Mouse (Mus musculus) layer of hippocampus, postnatal 25 days (tissue): Measurements from ENCODE around the gene Robo1. TPM values are rescaled to one million over a fixed set of nuclear protein-coding genes. Genes with fewer than 3 reads are reported as not detected.

Experiments
- DNase-seq, 2 experiments: peaks; one replicate each; pipeline ENCODE4 v3.0.0; 2022; ENCODE audit warnings: mixed read lengths in 2 of 2, low spot score in 1 of 2; ENCODE audit errors: extremely low spot score in 1 of 2
- total RNA-seq, 2 experiments: library from RNA; stranded (reverse); gene quantifications; 2 replicates each; pipeline ENCODE4 v1.2.3; 2021

Gene Robo1
- total RNA-seq, 2 experiments from 2014 or later, result 57.9 to 75.6 TPM

GRCm38 (mm10) chr16:72800121-72800749 lies 492.1 kb downstream of the Robo1 start:
- DNase-seq, result peak in 1 of 2 experiments; percentile 19

GRCm38 (mm10) chr16:72800788-72801187 lies 492.7 kb downstream of the Robo1 start:
- DNase-seq, result no peak

GRCm38 (mm10) chr16:72808351-72808750 lies 500.2 kb downstream of the Robo1 start:
- no peak for DNase-seq

GRCm38 (mm10) chr16:72810942-72811341 lies 502.8 kb downstream of the Robo1 start:
- DNase-seq, result no peak

GRCm38 (mm10) chr16:72811494-72811893 lies 503.4 kb downstream of the Robo1 start:
- no peak for DNase-seq

GRCm38 (mm10) chr16:72811908-72812307 lies 503.8 kb downstream of the Robo1 start:
- DNase-seq, result no peak

GRCm38 (mm10) chr16:72828381-72828780 lies 520.3 kb downstream of the Robo1 start:
- no peak for DNase-seq

- DNase-seq, result no peak
Observed at GRCm38 (mm10) chr16:72829530-72829929, 521.4 kb downstream of the Robo1 start.

GRCm38 (mm10) chr16:72830394-72831056 lies 522.4 kb downstream of the Robo1 start:
- DNase-seq, result no peak

GRCm38 (mm10) chr16:72834266-72834665 lies 526.2 kb downstream of the Robo1 start:
- DNase-seq, result no peak

GRCm38 (mm10) chr16:72839031-72839430 lies 530.9 kb downstream of the Robo1 start:
- DNase-seq, result no peak

GRCm38 (mm10) chr16:72841066-72841465 lies 533.0 kb downstream of the Robo1 start:
- DNase-seq, result no peak

GRCm38 (mm10) chr16:72854101-72854500 lies 546.0 kb downstream of the Robo1 start:
- DNase-seq, result no peak

GRCm38 (mm10) chr16:72854809-72855503 lies 546.9 kb downstream of the Robo1 start:
- no peak for DNase-seq

GRCm38 (mm10) chr16:72861707-72862277 lies 553.7 kb downstream of the Robo1 start:
- no peak for DNase-seq

GRCm38 (mm10) chr16:72866011-72866410 lies 557.9 kb downstream of the Robo1 start:
- no peak for DNase-seq

- DNase-seq, result no peak
Observed at GRCm38 (mm10) chr16:72874934-72875732, 567.0 kb downstream of the Robo1 start.

- peak in 1 of 2 experiments; percentile 11 for DNase-seq
Observed at GRCm38 (mm10) chr16:72888108-72888507, 580.0 kb downstream of the Robo1 start.

- DNase-seq, result no peak
Observed at GRCm38 (mm10) chr16:72889401-72889800, 581.3 kb downstream of the Robo1 start.

- no peak for DNase-seq
Observed at GRCm38 (mm10) chr16:72897125-72897524, 589.0 kb downstream of the Robo1 start.
